Mouse (Mus musculus): ENCODE results near the gene Alpk1. TPM values are rescaled to one million over a fixed set of nuclear protein-coding genes. Genes with fewer than 3 reads are reported as not detected.

Alpk1 gene
- polyA plus RNA-seq, 1 experiment, result not detected

DNA sequence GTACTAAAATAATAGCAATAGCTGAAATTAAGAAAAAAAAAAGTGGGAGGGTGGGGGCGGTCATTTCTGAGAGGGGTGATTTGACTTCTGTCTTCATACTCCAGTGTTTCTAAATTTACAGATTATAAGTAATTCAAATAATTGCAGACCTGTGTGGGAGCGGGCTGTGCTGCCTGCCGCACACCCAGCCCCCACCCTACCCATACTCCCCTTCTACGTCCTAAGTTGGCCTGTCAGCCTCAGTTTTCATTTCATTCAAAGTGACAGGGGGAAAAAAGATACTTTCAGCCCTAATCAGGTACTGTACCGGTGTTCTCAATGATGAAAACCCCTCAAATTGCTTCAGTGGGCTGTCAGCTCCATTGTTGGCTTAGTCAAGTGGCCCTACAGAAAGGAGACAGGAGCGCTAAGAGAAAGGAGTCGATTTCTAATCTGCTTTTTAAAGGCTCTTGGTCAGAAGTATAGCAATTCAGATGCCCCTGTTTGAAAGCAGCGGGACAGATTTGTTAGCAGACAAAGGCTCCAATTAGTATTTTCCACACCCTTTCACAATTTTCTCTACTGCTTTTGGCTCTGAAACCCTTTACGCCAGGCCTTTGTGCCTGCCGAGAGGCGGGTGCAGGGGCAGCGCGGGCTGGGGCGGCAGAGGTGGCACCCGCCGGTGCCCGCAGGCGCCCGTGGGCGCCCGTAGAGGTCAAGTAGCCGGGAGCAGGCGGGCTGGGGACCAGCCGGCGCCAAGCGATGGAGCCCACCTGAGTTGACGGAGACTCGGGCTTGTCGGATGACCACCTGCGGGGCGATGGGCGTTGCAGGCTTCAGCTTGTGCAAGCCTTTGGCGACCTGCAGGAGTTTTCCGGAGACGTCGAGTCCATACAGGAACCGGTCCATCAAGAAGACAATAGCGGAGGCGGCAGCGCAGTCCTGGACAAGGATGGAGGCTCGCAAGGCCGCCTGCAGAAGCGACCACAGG, 85.2 kb downstream of the Alpk1 start:
- Histone ChIP-seq H3K4me3 (ENCODE audit: insufficient read depth, low read depth, low read length) (no peak overlapping the region), H3K4me1 (ENCODE audit: control insufficient read depth, insufficient read depth, low read length) (peaks cover 5% of the 10 kb centered on the region), H3K27ac (ENCODE audit: insufficient read depth, low read depth, low read length) (no peak overlapping the region)
- no peak for TF ChIP-seq POLR2A (IDR thresholded peaks at IDR 0.05; ENCODE audit: insufficient read depth, low read depth, low read length)
- TF ChIP-seq CTCF (IDR thresholded peaks at IDR 0.05; ENCODE audit: insufficient read depth, low read depth, low read length), result no peak
- WGBS, result 15% methylated on average over 43 of the region's 43 CpGs

- Histone ChIP-seq H3K4me1 (ENCODE audit: control insufficient read depth, insufficient read depth, low read length) (peaks cover 5% of the 10 kb centered on the region), H3K4me3 (ENCODE audit: insufficient read depth, low read depth, low read length) (no peak overlapping the region), H3K27ac (ENCODE audit: insufficient read depth, low read depth, low read length) (no peak overlapping the region)
- 86% methylated on average over 4 of the region's 4 CpGs for WGBS
- TF ChIP-seq POLR2A (IDR thresholded peaks at IDR 0.05; ENCODE audit: insufficient read depth, low read depth, low read length) (no peak), CTCF (IDR thresholded peaks at IDR 0.05; ENCODE audit: insufficient read depth, low read depth, low read length) (no peak)
Observed at GRCm38 (mm10) chr3:127691230-127691629, 89.1 kb downstream of the Alpk1 start.

DNA sequence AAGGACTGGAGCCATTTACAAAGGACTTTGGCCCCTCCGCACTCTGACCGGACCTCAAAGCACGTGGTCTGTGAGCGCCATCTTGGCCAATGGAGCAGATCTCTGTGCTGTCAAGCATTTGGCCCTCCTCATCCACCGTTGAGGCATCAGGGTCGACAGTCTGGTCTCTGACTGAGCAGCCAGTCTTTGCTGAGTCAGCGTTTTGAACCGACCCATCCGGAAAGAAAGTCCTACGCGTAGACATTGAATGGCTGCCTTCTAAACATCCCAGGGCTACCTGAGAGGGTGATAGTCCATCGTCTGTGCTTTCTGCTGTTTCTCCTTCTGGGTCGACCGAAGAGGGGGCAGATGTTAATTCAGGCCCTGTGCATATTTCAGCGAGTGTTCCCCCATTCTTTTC, 100.6 kb downstream of the Alpk1 start:
- no peaks in the 10 kb centered on the region for H3K4me1 ChIP-seq (ENCODE audit: control insufficient read depth, insufficient read depth, low read length)
- TF ChIP-seq POLR2A (IDR thresholded peaks at IDR 0.05; ENCODE audit: insufficient read depth, low read depth, low read length) (no peak), CTCF (IDR thresholded peaks at IDR 0.05; ENCODE audit: insufficient read depth, low read depth, low read length) (no peak)
- no peak overlapping the region for H3K27ac ChIP-seq (ENCODE audit: insufficient read depth, low read depth, low read length)
- 91% methylated on average over 15 of the region's 15 CpGs for WGBS
- H3K4me3 ChIP-seq (ENCODE audit: insufficient read depth, low read depth, low read length), result no peak overlapping the region

DNA sequence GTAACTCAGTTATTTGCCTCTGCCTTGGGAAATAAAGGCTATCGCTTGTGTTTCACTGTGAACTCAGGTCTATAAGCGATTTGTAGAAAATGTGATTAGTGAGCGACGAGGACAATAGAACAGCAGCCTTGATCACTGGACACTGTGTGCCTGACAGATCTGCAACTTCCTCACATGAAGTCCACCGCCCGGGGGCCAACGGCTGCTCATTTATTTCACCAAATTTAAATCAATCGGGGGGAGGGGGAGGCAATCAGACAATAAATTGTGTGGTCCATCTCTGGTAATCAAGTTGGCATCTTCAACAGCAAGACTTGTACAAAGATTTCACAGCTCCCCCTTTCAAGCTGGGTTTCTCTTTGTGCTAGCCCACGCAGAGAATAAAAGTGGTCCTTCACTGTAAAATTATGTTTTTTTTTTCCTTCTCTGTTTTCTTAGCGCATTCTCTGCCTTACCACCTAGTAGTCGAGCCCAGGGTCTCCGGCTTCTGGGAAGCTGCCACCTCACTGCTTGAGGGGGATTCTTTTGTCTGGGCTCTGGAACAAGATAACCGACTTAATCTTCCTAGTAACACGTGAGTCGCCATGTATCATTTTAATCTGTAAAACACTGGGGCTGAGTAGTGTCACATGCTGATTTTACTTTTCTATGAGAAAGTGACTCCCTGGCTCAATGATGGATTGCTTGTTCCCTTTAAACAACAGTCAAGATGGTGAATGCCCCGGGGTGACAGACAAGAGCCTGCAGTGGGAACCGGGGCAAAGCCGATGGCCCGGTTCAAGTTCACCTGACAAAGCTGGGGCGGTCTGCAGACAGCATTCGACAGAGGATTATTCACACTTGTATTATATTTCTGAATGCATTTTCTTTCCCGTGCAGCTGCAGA, 118.4 kb downstream of the Alpk1 start:
- WGBS, result 37% methylated on average over 22 of the region's 22 CpGs
- no peak overlapping the region for H3K4me3 ChIP-seq (ENCODE audit: insufficient read depth, low read depth, low read length)

DNA sequence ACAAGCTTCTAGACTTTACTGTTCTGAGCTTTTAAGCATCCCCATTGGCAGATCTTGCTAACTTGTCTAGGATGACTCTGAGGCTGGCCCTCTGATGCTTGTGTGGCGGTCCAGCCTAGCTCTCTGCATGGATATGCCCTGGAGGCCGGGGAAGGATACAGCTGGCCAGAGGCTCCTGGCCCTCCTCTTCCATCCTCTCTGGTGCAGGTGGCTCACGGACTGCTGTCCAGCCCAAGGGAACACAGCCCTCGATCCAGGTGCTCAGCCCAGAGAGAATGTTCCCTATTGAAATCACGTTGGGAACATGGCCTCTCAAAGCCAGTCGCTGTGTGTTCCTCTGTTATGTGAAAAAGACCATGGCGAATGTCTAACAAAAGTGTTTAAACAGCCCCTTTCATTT, 119.6 kb downstream of the Alpk1 start:
- Histone ChIP-seq H3K27ac (ENCODE audit: insufficient read depth, low read depth, low read length) (no peak overlapping the region), H3K4me3 (ENCODE audit: insufficient read depth, low read depth, low read length) (no peak overlapping the region), H3K4me1 (ENCODE audit: control insufficient read depth, insufficient read depth, low read length) (no peaks in the 10 kb centered on the region)
- no peak for TF ChIP-seq POLR2A (IDR thresholded peaks at IDR 0.05; ENCODE audit: insufficient read depth, low read depth, low read length)
- TF ChIP-seq CTCF (IDR thresholded peaks at IDR 0.05; ENCODE audit: insufficient read depth, low read depth, low read length), result no peak
- 92% methylated on average over 7 of the region's 7 CpGs for WGBS

More for the DNA sequence above, 118.4 kb downstream of the Alpk1 start:
- TF ChIP-seq CTCF (IDR thresholded peaks at IDR 0.05; ENCODE audit: insufficient read depth, low read depth, low read length), result no peak
- no peak for TF ChIP-seq POLR2A (IDR thresholded peaks at IDR 0.05; ENCODE audit: insufficient read depth, low read depth, low read length)
- no peaks in the 10 kb centered on the region for H3K4me1 ChIP-seq (ENCODE audit: control insufficient read depth, insufficient read depth, low read length)
- no peak overlapping the region for H3K27ac ChIP-seq (ENCODE audit: insufficient read depth, low read depth, low read length)

DNA sequence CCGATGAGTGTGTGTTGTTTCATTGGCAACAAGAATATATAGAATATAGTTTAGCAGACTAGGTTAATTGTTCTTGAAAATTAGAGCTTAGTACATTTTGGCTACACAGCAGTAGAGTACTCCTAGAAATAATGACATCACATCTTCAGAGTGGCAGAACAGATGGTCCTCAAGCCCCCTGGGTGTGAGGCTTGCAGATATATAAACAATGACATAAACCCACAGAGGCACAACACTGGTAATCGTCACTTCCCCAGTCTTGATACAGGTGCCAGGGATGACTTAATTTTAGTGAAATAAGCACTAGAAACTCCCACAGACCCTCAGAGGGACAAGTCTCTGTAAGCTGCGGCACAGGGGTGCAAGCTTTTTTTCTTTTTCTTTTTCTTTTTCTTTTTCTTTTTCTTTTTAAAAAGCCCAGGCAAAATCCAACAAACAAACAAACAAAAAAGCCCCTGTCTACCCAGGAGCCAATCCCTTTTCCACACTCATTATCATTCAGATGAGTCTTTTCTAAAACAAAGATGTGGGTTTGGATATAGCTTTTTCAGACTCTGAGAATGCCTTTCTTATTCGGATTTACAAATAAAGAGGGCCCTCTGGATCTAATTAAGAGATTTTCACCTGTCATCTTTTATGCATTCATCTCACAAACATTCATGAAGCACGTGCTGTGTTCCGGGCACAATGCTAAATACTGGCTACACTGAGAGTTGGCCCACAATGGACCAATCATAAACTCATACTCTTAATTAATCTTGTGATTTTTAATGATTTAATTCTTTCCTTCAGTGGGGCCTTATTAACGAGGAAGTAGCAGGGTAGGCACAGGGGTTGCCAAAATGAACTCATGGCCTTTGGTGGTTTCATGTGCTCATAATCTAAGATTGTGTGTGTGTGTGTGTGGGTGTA, 128.3 kb downstream of the Alpk1 start:
- no peak for TF ChIP-seq POLR2A (IDR thresholded peaks at IDR 0.05; ENCODE audit: insufficient read depth, low read depth, low read length)
- Histone ChIP-seq H3K4me3 (ENCODE audit: insufficient read depth, low read depth, low read length) (no peak overlapping the region), H3K27ac (ENCODE audit: insufficient read depth, low read depth, low read length) (no peak overlapping the region), H3K4me1 (ENCODE audit: control insufficient read depth, insufficient read depth, low read length) (no peaks in the 10 kb centered on the region)
- WGBS, result 43% methylated on average over 7 of the region's 7 CpGs

GRCm38 (mm10) chr3:127646156-127646825, 134.0 kb downstream of the Alpk1 start:
- Histone ChIP-seq H3K27ac (ENCODE audit: insufficient read depth, low read depth, low read length) (no peak overlapping the region), H3K4me1 (ENCODE audit: control insufficient read depth, insufficient read depth, low read length) (no peaks in the 10 kb centered on the region), H3K4me3 (ENCODE audit: insufficient read depth, low read depth, low read length) (no peak overlapping the region)
- WGBS, result 40% methylated on average over 18 of the region's 18 CpGs
- TF ChIP-seq CTCF (IDR thresholded peaks at IDR 0.05; ENCODE audit: insufficient read depth, low read depth, low read length), result no peak
- no peak for TF ChIP-seq POLR2A (IDR thresholded peaks at IDR 0.05; ENCODE audit: insufficient read depth, low read depth, low read length)

DNA sequence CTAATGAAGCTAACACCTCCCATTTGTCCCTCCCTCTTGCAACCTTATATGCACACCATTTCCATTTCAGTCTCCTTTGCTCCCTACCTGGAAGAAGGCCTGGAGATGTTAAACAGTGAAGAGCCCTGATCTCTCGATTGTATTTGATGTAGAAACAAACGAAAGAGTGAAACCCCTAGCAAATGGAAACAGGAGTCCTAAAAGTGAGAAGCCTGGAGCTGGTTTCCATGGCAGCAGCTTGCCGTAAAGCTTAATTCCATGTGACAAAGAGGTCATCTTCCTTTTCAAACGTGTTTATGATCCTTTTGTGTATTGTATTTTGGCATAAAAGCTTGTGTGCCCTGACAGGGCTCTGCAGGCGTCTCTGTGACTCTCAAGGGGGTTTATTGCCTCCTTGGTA, 138.1 kb downstream of the Alpk1 start:
- peaks cover 5% of the 10 kb centered on the region; the same call in 1 of the 2 replicates for H3K4me1 ChIP-seq (ENCODE audit: control insufficient read depth, insufficient read depth, low read length)
- WGBS, result 55% methylated on average over 5 of the region's 5 CpGs
- no peak overlapping the region for H3K27ac ChIP-seq (ENCODE audit: insufficient read depth, low read depth, low read length)
- TF ChIP-seq CTCF (IDR thresholded peaks at IDR 0.05; ENCODE audit: insufficient read depth, low read depth, low read length), result no peak
- TF ChIP-seq POLR2A (IDR thresholded peaks at IDR 0.05; ENCODE audit: insufficient read depth, low read depth, low read length), result no peak
- no peak overlapping the region for H3K4me3 ChIP-seq (ENCODE audit: insufficient read depth, low read depth, low read length)

All from olfactory bulb, adult 2 months (tissue).